Mouse (Mus musculus) bone marrow, adult 2 months (tissue): ENCODE measurements at regions not wholly inside any gene's neighbourhood (a gene's known extent, or its start where the extent isn't known, plus 50 kb on each side); places are given as distances from the start of the nearest gene placed in this dataset.

Source experiments
- H3K27ac ChIP-seq: fragments of 200-500 bp; 2 replicates; pipeline ENCODE4 v1.5.1; 2012; ENCODE audit warnings: low read depth, mild to moderate bottlenecking, control low read depth, inconsistent platforms, low read length; ENCODE audit not compliant: control insufficient read depth, poor library complexity, insufficient read depth
- H3K4me1 ChIP-seq: fragments of 200-500 bp; 2 replicates; pipeline ENCODE4 v1.6.1; 2011; ENCODE audit warnings: low read length; ENCODE audit not compliant: control insufficient read depth, insufficient read depth
- H3K4me3 ChIP-seq: fragments of 200-500 bp; replicated peaks from 2 replicates; pipeline ENCODE3; 2011; ENCODE audit warnings: mild to moderate bottlenecking, low read depth, low read length, control low read depth; ENCODE audit not compliant: control insufficient read depth
- CTCF ChIP-seq: fragments of 200-500 bp; IDR thresholded peaks from 2 replicates; pipeline ENCODE4 v1.5.1; 2011; ENCODE audit warnings: low read length, control low read depth; ENCODE audit not compliant: control insufficient read depth, insufficient read depth
- POLR2A ChIP-seq: fragments of 200-500 bp; IDR thresholded peaks from 2 replicates; pipeline ENCODE4 v1.6.1; 2011; ENCODE audit warnings: low read depth, mild to moderate bottlenecking, control low read depth, low read length, borderline replicate concordance; ENCODE audit not compliant: control insufficient read depth
- WGBS: fragments of 180-500 bp; shearing (Covaris S2); methylation state at CpG from one replicate; pipeline ENCODE4 v1.1.7; 2018; 5-methylcytosine and 5-hydroxymethylcytosine counted together

- 48% methylated on average over 19 of the region's 19 CpGs for WGBS
- no peak overlapping the region for H3K27ac ChIP-seq
Measured at GRCm38 (mm10) chr13:59881989-59882784, 59.2 kb upstream of the Tut7 start.

GRCm38 (mm10) chr13:59880055-59880454 is 57.1 kb upstream of the Tut7 start:
- Histone ChIP-seq H3K4me3 (no peak overlapping the region), H3K27ac (no peak overlapping the region), H3K4me1 (no peaks in the 10 kb centered on the region)
- WGBS: 76% methylated on average over 3 of the region's 3 CpGs
- no peak for TF ChIP-seq POLR2A
- TF ChIP-seq CTCF: no peak

More at GRCm38 (mm10) chr13:59881989-59882784, 59.2 kb upstream of the Tut7 start:
- H3K4me3 ChIP-seq: no peak overlapping the region
- TF ChIP-seq CTCF (no peak), POLR2A (no peak)
- H3K4me1 ChIP-seq: no peaks in the 10 kb centered on the region

GRCm38 (mm10) chr13:59875637-59876036 is 52.7 kb upstream of the Tut7 start:
- Histone ChIP-seq H3K4me1 (no peaks in the 10 kb centered on the region), H3K27ac (no peak overlapping the region), H3K4me3 (no peak overlapping the region)
- 2% methylated on average over 2 of the region's 2 CpGs for WGBS
- TF ChIP-seq POLR2A (no peak), CTCF (no peak)

- 81% methylated on average over 7 of the region's 7 CpGs for WGBS
- Histone ChIP-seq H3K4me3 (no peak overlapping the region), H3K4me1 (no peaks in the 10 kb centered on the region), H3K27ac (no peak overlapping the region)
- TF ChIP-seq POLR2A: no peak
- no peak for TF ChIP-seq CTCF
Measured at GRCm38 (mm10) chr13:59874137-59874931, 51.4 kb upstream of the Tut7 start.
